Mouse (Mus musculus): ENCODE results near the gene Cplx2. TPM values are rescaled to one million over a fixed set of nuclear protein-coding genes. Genes with fewer than 3 reads are reported as not detected.
A peak's percentile ranks its signal among the peaks of the same experiment; 100 is the strongest.

Gene Cplx2
- total RNA-seq, 2 experiments from 2014 or later = 2.0 to 2.5 TPM

DNA sequence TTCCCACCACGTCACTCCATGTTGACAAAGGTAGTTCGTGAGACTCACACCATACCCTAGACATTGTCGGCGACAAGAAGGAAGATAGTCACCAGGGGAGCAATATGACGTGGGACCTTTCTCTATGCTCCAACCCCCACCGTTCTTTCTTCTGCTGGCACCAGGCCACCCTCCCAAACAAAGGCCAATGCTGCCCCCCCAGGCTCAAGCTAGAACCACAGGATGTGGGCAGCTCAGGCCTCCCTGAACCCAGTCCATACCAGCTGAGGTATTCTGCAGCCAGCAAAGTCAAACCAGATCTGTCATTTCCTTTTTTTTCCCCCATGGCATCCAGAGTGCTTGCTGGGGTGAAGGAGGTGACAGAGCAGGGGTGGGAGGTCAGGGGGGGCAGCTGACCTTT, 3.4 kb upstream of the Cplx2 start:
- DNase-seq = no peak

GRCm38 (mm10) chr13:54368181-54368580, 3.0 kb upstream of the Cplx2 start:
- no peak for DNase-seq

- peak; percentile 59 to 84 for DNase-seq
Observed at GRCm38 (mm10) chr13:54371387-54372330, 510 bp downstream of the Cplx2 start.

DNA sequence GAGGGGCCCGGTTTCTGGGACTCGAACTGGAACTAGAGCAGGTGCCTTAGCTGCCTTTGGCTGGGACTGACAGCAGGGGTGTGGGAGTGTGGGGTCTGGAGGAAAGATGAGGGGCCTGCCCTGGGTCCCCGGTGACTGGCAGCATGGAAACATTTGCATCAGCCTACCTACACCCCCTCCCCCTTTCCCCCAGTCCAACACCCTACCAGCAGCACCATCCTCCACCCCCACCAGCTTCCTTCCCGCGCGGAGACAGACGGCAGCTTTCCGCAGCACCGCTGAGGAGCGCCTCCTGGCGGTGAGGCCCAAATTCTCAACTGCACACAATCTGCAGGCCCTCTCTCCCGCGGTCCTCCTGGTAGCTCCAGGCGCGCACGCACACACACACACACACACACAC, 1.5 kb downstream of the Cplx2 start:
- peak; percentile 28 to 50 for DNase-seq

DNA sequence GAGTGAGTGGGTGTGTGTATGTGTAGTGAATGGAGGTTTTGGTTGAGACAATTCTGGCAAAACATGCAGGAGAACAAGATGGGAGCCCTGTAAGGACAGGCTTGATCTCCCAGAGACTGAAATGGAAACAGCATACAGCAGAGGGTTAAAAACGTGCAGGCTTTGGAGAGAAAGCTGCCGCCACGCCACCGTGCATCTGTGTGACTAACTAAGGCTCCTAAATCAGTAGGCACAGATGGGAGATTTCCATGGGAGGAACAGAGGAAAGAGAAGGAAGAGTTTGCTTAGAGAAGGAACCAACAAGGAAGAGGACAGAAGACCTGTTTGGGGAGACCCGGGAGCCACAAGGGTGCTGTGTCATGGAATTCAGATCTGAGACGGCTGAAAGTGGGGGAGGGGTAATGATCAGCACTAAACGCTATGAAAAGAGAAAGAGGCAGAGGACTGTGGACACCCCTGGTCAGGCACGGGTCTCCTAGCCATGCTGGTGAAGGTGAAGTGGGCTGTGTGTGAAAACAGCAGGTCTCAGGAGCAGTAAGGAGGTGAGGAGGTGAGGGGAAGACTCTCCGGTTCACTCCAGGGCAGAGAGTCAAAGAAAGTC, 3.1 kb downstream of the Cplx2 start:
- no peak for DNase-seq

- DNase-seq = no peak
Observed at GRCm38 (mm10) chr13:54375497-54376495, 4.6 kb downstream of the Cplx2 start.

DNA sequence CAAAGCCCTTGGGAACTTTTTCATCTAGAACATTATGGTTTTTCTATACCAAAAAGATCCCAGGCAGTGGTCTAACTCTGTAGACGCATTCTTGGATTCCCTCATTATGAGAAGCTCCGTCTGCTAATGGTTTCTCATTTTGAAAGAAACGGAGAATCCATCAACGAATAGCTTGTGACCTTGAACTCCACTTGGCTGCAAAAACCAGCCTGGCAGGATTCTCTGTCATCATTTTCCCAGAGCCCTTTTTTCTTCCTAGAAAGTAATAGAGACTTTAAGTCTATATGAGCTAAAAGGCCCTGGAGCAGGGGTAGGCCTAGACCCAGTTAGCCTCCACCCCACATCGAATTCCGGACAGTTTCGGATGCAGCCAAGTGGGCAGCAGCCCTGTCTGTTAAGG, 5.6 kb downstream of the Cplx2 start:
- no peak for DNase-seq

- DNase-seq = peak in 1 of 2 experiments; percentile 10
Observed at GRCm38 (mm10) chr13:54378051-54378450, 6.9 kb downstream of the Cplx2 start.

GRCm38 (mm10) chr13:54380421-54380820, 9.3 kb downstream of the Cplx2 start:
- no peak for DNase-seq

DNA sequence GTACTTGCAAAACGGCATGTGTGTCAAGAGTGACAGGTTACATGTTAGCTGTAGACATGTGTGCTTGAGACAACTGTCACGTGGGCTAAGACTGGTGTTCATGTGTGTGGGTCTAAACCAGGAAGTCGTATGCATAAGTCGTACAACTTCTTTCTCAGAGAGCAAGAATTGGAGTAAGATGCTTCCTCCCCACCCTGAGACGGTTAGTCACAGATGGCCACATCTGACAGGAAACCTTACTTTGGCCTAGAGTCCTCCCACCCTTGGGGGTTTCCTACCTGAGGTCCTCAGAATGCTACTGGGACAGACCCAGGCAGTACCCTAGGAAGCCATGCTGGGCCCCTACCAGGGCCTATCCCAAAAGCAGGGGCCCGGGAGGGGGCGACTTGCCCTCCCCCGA, 10.2 kb downstream of the Cplx2 start:
- no peak for DNase-seq

GRCm38 (mm10) chr13:54383531-54383930, 12.4 kb downstream of the Cplx2 start:
- no peak for DNase-seq

DNA sequence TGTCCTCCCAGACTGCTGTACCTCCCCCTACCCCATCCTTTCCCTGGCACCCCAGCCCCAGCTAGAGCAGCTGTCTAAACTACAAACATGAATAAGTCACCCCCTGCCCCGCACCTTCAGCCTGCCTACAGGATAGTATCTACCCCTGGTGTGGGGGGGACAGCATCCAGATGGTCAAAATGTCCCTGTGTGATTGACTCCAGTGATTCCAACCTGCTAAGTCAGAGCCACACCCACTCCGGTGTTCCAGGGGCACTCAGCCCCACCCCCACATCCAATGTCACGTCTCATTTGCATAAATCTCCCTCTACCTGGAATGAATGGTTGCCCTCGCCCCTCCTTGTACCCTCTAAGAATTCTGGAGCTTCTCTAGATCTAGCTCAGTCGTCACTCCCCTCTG, 13.4 kb downstream of the Cplx2 start:
- no peak for DNase-seq

DNA sequence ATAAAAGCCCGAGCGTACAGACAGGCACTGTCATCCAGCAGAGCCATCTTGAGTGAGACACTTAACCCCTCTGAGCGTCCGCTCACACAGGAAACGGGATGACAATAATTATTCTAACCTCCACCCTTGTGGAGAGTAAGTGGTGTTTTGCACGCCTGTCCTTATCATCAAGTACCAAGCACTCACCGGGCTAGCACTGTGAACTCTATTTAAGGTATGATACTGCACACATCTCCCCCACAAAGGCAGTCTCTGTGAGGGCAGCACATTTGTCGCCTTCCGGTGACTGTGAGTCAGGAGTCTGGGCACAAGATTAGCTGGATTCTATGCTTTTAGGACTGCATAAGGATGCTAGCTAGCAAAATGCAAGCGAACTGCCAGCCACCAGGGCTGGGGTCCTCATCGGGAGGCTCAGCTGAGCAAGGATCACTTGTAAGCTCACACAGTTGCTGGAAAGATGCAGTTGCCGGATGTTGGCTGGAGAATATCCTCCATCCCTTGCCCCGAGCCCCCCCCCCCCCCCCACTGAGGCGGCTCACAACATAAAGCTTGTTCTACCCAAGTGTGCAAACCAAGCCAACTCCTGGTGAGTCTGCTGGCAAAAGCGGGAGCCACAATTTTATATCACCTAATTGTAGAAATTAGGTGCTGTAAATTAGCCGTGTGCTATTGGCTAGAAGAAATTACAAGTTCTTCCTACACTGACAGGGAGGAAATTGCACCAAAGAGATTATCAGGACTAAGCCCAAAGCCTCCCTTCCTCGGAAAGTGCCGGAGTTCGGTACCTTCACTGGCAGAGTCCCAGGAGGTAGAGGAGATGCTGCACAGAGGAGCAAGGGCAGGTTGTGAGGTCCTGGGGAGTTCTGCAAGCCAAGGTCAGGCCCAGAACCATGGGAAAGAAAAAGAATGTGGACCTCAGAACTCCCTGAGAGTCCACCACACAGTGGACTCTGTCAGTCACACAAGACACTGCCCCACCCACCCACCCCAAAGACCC, 14.2 kb downstream of the Cplx2 start:
- no peak for DNase-seq

DNA sequence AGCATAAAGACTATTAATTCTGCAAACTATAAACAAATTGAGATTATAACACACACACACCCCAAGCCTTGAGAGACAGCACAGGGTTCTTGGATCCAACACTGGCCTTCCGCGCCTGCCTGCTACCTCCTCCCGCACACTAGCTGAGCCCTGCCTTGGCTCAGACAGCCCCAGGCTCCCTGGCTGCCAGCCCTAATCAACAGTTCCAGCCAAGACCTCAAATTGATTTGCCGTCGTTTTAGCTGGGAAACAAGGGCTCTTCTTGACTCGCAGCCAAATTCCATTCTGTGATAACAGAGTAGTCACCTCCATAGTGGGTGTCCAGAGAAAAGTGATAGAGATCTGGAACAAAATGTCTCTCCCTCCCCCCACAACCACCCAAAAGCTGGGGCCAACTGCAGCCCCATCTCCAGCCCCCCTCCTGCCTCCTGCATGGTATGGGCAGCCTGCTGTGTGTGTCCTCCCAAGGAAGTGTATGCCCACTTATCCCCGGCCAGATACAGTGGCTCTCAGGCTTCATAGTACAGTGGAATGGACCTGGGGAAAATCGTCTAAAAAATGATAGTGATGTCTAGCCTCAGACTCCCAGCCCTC, 18.9 kb downstream of the Cplx2 start:
- DNase-seq = peak; percentile 12 to 14

- DNase-seq = no peak
Observed at GRCm38 (mm10) chr13:54390565-54391013, 19.4 kb downstream of the Cplx2 start.

DNA sequence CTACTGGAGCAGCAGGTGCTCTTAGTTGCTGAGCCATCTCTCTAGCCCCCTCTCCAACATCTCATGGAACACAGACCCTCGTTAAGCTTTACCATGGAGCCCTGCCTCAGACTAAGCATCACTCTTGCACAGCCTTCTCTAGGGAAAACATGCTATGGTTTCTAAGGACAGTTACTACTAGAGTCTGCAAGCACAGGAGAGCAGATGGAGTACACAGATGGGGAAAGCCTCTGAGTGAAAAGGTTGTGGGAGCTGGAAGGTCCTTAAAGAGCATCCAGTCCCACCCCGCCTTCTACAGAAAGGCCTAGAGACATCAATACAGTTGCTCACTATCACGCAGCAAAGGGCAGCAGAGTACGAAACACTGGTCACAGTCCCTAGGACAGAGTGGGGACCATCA, 20.2 kb downstream of the Cplx2 start:
- no peak for DNase-seq

DNA sequence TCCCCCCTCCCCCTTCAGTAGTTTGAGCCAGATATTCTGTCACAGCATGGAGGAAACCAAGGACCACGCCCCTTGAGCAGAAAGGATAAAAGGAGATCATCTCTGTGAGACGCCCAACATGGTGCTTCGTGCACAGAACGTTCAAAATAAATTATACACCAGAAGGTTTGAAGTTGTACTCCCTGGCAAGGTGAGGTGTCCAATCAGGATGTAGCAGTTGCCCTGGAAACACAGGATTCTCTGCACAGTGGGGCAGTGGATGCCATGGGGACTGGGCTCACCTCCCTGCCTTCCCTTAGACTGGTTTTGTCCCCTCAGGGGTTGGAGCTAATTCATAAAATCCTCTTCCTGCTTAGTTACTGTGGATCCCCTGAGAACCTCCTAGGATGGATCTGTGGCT, 25.9 kb downstream of the Cplx2 start:
- no peak for DNase-seq

- DNase-seq = no peak
Observed at GRCm38 (mm10) chr13:54400565-54401179, 29.5 kb downstream of the Cplx2 start.

GRCm38 (mm10) chr13:54401180-54401569, 30.0 kb downstream of the Cplx2 start:
- DNase-seq = no peak

DNA sequence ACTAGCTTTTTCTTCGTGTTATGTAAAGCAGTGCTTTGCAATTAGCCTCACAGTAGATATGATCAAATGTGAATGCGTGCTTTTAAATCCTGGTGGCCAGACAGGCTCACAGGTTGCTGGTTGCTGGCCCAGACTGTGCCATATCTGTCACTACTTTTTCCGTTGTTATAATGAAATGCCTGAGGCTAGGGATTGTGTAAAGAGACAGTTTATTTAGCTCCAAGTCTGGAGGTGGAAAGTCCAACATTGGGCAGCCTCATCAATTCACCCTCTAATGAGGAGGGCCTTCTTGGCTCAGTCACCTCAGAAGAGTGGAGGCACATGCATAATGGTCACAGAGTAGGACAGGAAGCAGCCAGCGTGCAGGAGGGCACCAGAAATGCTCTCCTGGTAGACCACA, 31.2 kb downstream of the Cplx2 start:
- no peak for DNase-seq
